Mouse (Mus musculus): ENCODE data around the gene Olfr70.

The Olfr70 gene

GRCm38 (mm10) chr4:43655656-43656338 lies 44.8 kb downstream of the Olfr70 start:
- DNase-seq (ENCODE audit: low read depth, low spot score): no peak

DNA sequence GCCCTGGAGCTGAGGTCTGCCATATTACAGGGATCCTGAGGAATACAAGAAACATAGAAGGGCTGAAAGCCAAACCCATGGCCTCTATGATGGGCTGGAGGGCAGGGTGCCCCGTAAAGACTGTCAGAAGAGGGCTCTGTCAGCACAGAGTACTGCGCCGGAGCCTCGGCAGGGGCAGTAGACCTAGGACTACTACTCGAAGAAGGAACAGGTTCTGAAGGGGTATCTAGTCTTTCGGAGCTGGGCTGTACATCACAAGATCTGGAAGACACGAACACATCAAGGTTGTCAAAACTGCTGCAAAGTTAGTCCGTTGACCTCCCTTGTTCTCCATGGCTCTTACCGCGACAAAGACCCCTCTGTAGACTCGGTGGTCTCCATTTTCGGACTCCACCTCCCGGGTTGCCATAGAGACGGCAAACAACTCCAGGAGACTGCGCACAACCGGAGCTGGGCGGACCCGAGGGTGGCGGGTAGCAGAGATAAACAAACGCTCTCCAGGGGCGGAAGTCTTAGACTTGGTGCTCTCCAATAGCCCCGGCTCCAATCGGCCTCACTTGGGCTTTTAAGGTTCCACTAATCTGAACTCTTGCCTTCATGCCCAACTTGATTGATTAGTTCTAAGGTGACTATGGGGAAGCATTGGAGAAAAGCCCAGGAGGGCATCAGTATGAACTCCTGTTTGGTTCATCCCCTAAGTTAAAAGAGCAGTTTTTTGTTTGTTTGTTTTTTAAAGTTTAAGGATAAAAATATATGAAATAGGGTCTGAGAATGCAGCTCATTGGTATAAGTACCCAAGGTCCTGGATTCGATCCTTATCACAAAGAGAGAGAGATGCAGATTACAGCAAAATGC lies 47.2 kb downstream of the Olfr70 start, which contains the start of gene Spag8:
Gene Spag8 (minus strand): TSS at position 434 of the 855 bp plus-strand sequence.
- no peak for DNase-seq (ENCODE audit: low read depth, low spot score)

- no peak for DNase-seq (ENCODE audit: low read depth, low spot score)
These were observed 47.9 kb downstream of the Olfr70 start for GRCm38 (mm10) chr4:43652726-43653125.

GRCm38 (mm10) chr4:43649783-43650182 lies 50.8 kb downstream of the Olfr70 start:
- no peak for DNase-seq (ENCODE audit: low read depth, low spot score)

Measured in embryo, embryonic 11.5 days (tissue).